Mouse (Mus musculus) heart, embryonic 15.5 days (tissue): ENCODE measurements around the gene Adamts18. TPM values are rescaled to one million over a fixed set of nuclear protein-coding genes. Genes with fewer than 3 reads are reported as not detected.

Experiments used
- ATAC-seq: fragments of 200-750 bp; cut with Nextera tagmentation; replicated peaks from 2 replicates; pipeline ENCODE4 v1.8.0; 2017; ENCODE audit warnings: low read depth, moderate TSS enrichment; ENCODE audit not compliant: insufficient number of reproducible peaks, insufficient read depth, low FRiP score
- H3K27ac ChIP-seq: fragments of 300-500 bp; sonication (generic); 2 replicates; pipeline ENCODE4 v1.5.1; 2015; ENCODE audit warnings: mild to moderate bottlenecking, inconsistent platforms
- H3K27me3 ChIP-seq: fragments of 300-500 bp; sonication (generic); 2 replicates; pipeline ENCODE4 v1.6.1; 2015; ENCODE audit warnings: inconsistent platforms
- H3K36me3 ChIP-seq: fragments of 300-500 bp; sonication (generic); 2 replicates; pipeline ENCODE4 v1.6.1; 2015; ENCODE audit warnings: mild to moderate bottlenecking, inconsistent platforms
- H3K4me1 ChIP-seq: fragments of 300-500 bp; sonication (generic); replicated peaks from 2 replicates; pipeline ENCODE4 v1.6.1; 2015; ENCODE audit warnings: inconsistent platforms
- H3K4me2 ChIP-seq: fragments of 300-500 bp; sonication (generic); 2 replicates; pipeline ENCODE4 v1.6.1; 2015; ENCODE audit warnings: inconsistent platforms, mild to moderate bottlenecking, moderate library complexity
- H3K4me3 ChIP-seq: fragments of 300-500 bp; sonication (generic); 2 replicates; pipeline ENCODE4 v1.5.1; 2015; ENCODE audit warnings: mild to moderate bottlenecking, inconsistent platforms
- H3K9ac ChIP-seq: fragments of 300-500 bp; sonication (generic); 2 replicates; pipeline ENCODE4 v1.6.1; 2015; ENCODE audit warnings: mild to moderate bottlenecking, inconsistent platforms
- H3K9me3 ChIP-seq: fragments of 300-500 bp; sonication (generic); replicated peaks from 2 replicates; pipeline ENCODE4 v1.6.1; 2016; ENCODE audit warnings: inconsistent platforms
- WGBS: fragments of 180-500 bp; shearing (Covaris S2); methylation state at CpG from one replicate; pipeline ENCODE4 v1.1.7; 2015; ENCODE audit warnings: mixed read lengths; 5-methylcytosine and 5-hydroxymethylcytosine counted together
- polyA plus RNA-seq: library from polyadenylated mRNA; unstranded; fragments of >200 nt; fragmentation: Nextera tagmentation; extraction: Ambion mirVana; gene quantifications from 2 replicates; pipeline ENCODE4 v1.2.1, GENCODE M21; 2015

The Adamts18 gene
- polyA plus RNA-seq, 1 experiment from 2014 or later = 0.88 TPM

DNA sequence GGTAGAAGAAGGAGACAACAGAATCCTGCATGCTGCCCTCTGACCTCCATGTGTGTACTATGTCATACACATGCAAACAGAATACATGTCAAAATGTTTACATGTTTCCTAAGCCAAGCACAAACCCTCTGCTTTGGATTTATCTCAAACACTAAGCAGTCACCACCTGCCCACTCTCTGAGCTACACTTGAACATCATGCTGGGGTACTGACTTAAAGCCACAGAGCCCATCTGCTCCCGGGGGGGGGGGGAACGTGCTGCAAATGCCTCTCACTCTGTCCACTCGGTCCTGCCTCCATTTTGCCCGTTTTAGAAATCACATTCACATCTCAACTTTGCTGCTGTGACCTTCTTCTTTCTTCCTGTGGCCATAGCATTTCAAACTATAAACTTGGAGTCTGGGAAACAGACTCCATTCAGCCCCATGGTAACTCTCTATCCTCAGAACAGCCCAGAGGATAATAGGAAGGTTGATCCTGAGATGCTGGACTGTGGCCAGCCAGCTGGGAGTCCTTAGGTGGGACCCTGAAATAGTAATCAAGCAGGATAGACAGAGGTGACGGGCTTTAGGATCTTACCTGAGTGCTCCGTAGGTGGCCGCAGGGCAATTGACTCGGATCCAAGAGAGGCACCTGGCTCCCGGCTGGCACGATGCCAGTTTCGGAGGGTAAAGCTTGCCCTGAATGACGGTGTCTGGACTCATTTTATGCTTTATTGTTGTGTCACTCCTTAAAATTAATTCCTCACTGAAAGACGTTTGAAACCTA lies 17.0 kb upstream of the Adamts18 start:
- Histone ChIP-seq H3K27me3 (no peaks in the 10 kb centered on the region), H3K9ac (no peak overlapping the region), H3K9me3 (no peaks in the 10 kb centered on the region), H3K27ac (no peak overlapping the region), H3K36me3 (no peaks in the 10 kb centered on the region), H3K4me1 (no peaks in the 10 kb centered on the region), H3K4me3 (no peak overlapping the region), H3K4me2 (no peak overlapping the region)
- 74% methylated on average over 13 of the region's 13 CpGs for WGBS
- no peak for ATAC-seq

DNA sequence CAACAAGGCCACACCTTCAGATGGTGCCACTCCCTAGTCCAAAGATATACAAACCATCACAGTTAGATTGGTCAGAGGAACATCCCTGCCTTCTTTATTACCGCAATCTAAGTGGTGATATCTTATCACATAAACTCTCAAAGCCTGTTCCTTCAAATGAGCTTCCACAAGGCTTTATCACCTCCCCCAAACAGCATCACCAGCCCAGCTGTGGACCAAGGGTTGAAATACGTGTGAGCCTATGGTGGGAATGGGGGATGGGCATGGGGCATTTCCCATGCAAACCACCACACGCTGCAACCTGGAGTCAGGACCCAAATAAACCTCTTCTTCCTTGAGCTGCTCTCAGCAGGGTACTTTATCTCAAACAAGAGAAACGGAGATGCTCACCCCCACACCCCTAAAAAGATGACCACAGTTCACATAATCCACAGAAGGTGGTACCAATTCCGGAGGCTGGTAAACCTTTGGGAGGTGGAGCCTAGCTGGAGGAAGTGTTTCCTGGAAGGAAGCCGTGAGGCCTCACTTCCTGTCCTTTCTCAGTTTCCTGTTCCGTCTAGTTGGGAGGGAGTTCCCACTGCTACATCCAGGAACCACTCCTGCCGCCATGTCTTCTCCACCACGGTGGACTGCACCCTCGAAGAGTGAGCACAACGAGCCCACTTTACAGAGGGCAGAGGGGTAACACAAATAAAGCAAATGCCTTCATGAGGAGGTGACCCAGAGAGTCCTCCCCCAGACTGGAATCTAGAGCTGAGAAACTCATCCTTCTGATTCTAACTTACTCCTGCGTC lies 11.5 kb upstream of the Adamts18 start:
- no peak for ATAC-seq
- Histone ChIP-seq H3K9ac (no peak overlapping the region), H3K9me3 (no peaks in the 10 kb centered on the region), H3K4me3 (no peak overlapping the region), H3K4me2 (no peak overlapping the region), H3K27me3 (no peaks in the 10 kb centered on the region), H3K4me1 (no peaks in the 10 kb centered on the region), H3K27ac (no peak overlapping the region), H3K36me3 (no peaks in the 10 kb centered on the region)
- WGBS = 77% methylated on average over 12 of the region's 12 CpGs

DNA sequence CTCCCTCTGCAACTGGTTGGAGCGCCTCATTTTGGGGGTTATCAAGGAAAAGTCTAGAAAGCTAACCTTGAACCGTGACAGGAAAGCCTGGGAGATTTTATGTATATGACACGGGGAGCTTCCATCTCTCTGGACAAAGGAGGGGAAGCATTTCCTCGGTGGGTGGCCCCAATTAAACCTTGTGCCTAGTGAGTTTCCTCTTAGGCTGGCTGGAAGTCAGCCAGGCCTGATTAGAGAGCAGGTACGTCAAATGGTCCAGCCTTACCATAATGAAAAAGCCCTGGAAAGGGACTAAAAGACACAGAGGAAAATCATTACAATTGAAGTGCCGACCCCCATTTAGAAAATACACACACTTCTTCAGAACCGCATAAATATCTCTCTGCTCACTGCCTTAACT lies 10.3 kb upstream of the Adamts18 start:
- WGBS = 56% methylated on average over 7 of the region's 7 CpGs
- Histone ChIP-seq H3K4me2 (no peak overlapping the region), H3K27me3 (no peaks in the 10 kb centered on the region), H3K9ac (no peak overlapping the region), H3K9me3 (no peaks in the 10 kb centered on the region), H3K36me3 (no peaks in the 10 kb centered on the region), H3K4me3 (no peak overlapping the region), H3K4me1 (no peaks in the 10 kb centered on the region), H3K27ac (no peak overlapping the region)
- ATAC-seq = no peak

DNA sequence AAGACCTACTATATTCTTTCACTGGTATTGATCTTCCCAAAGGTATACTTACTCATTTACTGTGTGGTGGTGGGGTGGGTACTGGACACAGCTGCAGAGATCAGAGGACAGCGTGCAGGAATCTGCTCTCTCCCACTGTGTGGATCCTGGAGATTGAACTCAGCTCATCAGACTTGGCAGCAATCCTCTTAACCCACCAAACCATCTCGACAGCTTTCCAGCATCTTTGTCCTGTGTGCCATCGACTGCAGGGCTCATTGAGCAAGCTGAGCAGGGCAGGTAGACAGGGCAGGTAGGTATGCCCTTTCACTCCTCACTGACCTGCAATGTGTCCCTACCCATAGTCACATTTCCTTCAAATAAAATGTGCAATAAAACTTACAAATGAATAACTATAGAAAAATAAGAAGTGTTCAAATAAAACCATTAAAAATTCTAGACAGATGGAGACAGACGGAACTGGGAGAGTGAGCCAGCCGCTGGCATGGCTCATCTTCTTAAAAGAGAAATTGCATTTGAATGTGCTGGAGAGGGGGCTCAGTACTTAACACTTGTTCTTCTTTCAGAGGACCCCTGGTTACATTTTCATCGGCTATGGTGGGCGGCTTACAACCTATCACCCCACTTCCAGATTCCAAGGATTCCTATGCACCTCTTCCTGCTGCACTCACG lies 6.2 kb upstream of the Adamts18 start:
- H3K27ac ChIP-seq = no peak overlapping the region
- no peak overlapping the region for H3K4me3 ChIP-seq
- 76% methylated on average over 8 of the region's 8 CpGs for WGBS
- no peak overlapping the region for H3K4me2 ChIP-seq
- peaks cover 17% of the 10 kb centered on the region for H3K27me3 ChIP-seq
- ATAC-seq = no peak
- no peak overlapping the region for H3K9ac ChIP-seq
- no peaks in the 10 kb centered on the region for H3K9me3 ChIP-seq
- no peaks in the 10 kb centered on the region for H3K36me3 ChIP-seq
- 0 out of 2 replicates have a peak, but pooled peaks cover 2% of the 10 kb centered on the region for H3K4me1 ChIP-seq

DNA sequence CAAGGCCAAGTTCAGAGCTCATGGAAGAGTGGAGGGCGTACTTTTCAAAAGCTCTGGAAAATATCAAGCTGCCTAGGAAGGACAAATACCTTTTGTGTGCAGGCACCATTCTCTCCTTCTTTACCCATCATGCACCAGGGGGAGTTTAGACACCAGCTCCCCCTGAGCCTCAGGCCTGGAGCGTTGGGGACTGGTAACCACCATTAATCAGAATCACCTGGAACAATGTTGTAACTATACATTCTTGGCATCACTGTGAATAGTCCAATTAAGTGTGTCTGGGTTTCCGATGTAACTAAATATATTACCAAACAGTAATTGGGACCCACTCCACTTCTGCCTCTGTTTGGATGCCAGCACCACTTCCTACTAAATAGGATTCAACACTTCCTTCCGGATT lies 5.2 kb upstream of the Adamts18 start:
- Histone ChIP-seq H3K9ac (no peak overlapping the region), H3K27me3 (peaks cover 27% of the 10 kb centered on the region), H3K4me3 (no peak overlapping the region), H3K9me3 (no peaks in the 10 kb centered on the region), H3K27ac (no peak overlapping the region), H3K4me1 (peaks cover 5% of the 10 kb centered on the region), H3K4me2 (no peak overlapping the region), H3K36me3 (no peaks in the 10 kb centered on the region)
- 66% methylated on average over 4 of the region's 4 CpGs for WGBS
- no peak for ATAC-seq

DNA sequence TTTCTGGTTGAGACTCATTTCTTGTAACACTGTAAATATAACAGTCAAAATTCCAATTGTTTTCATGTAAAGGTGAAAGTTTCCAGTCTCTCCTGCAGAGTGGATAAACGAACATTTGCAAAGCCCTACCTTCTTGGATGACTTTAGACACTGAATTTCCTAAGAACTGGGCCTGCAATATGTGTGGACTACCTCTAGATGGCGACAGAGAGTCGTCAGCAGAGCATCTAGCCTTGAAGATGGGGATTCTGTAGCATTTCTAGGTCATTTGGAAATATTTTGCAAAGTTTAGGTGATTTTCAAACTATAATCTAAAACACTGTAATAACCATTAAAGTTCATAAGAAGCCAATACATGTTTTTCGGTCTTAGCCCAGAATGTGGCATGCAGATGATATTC lies 3.1 kb upstream of the Adamts18 start:
- H3K9me3 ChIP-seq = no peaks in the 10 kb centered on the region
- no peak overlapping the region for H3K4me3 ChIP-seq
- no peak overlapping the region for H3K9ac ChIP-seq
- H3K27me3 ChIP-seq = peaks cover 48% of the 10 kb centered on the region
- peaks cover 17% of the 10 kb centered on the region for H3K4me1 ChIP-seq
- 37% methylated on average over 4 of the region's 4 CpGs for WGBS
- H3K36me3 ChIP-seq = no peaks in the 10 kb centered on the region
- no peak overlapping the region for H3K4me2 ChIP-seq
- no peak overlapping the region for H3K27ac ChIP-seq
- no peak for ATAC-seq

DNA sequence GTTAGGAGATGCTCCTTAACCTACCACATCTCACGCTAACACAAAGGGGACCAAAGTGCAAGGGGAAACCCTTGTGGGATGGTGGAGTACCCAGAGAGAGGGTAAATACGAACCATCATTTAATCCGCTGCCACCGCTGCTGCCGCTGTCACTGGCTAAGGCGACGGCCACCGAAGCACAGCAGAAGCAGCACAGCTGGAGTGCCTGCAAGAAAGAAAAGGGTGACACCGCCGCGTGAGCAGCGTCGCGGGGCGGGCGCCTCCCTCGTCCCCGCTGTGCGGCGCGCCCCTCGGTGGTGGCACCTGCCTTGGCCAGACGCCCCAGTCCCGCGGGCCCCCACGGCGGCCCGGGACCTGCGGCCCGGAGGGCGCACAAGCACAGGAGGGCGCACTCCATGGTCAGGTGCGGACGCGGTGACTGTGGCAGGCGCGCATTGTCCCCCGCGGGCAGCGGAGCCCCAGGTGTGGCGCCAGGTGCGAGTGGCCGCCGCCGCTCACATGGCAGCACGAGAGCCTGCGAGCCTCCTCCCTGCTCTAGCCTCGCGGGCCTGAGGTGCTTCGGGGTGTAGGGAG lies 371 bp downstream of the Adamts18 start:
- Histone ChIP-seq H3K4me1 (peaks cover 15% of the 10 kb centered on the region), H3K27ac (no peak overlapping the region), H3K4me2 (peak overlapping the region; percentile 88), H3K36me3 (no peaks in the 10 kb centered on the region), H3K9me3 (no peaks in the 10 kb centered on the region), H3K9ac (peak overlapping the region; percentile 9; the same call in 1 of the 2 replicates), H3K27me3 (peaks cover 62% of the 10 kb centered on the region), H3K4me3 (peak overlapping the region; percentile 52)
- ATAC-seq = peak; percentile 18; the same call in 1 of the 2 replicates
- WGBS = 2% methylated on average over 49 of the region's 50 CpGs

DNA sequence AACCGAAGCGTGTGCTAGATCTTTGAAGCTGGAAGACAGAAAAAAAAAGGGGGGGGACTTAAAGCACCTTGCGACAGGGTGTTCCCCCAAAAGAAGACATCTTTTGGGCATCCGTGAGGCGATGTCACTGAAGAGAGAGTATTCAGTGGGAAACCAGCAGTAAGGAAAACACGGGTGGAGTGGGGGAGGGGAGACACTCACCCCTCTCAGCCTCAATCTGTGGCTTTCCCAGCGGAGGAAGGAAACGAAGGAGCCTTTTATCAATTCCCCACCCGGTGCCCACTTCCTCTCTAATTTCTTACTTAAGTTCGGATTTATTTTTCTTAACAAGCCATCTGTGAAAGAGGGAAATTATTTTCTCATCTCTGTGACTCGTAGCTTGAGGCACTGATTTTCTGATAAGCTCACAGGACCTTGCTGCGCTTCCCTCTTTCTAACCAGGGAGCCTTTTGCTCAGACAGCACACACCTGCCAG lies 895 bp downstream of the Adamts18 start:
- H3K4me3 ChIP-seq = peak overlapping the region; percentile 52; the same call in 1 of the 2 replicates
- H3K27ac ChIP-seq = no peak overlapping the region
- no peak for ATAC-seq
- peaks cover 62% of the 10 kb centered on the region for H3K27me3 ChIP-seq
- peak overlapping the region; percentile 88 for H3K4me2 ChIP-seq
- H3K9me3 ChIP-seq = no peaks in the 10 kb centered on the region
- peaks cover 15% of the 10 kb centered on the region for H3K4me1 ChIP-seq
- H3K9ac ChIP-seq = no peak overlapping the region
- no peaks in the 10 kb centered on the region for H3K36me3 ChIP-seq
- WGBS = 20% methylated on average over 12 of the region's 12 CpGs

DNA sequence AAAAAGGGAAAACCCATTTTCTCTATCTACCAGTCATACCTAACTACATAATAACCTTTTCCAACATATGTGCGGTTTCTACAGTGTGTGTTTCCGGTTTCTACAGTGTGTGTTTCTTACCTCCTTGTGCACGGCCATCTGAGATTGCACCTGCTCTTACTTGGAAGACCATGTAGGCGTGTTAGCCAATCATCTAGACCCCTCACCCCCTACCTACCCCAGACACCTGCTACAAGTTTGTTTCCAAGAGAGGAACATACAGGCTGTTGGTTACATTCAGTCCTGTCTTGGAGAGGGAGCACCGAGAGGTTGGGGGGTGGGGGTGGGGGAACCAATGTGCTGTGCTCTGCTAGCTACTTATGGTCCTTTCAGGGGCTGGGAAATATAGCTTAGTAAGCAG lies 1.9 kb downstream of the Adamts18 start:
- H3K36me3 ChIP-seq = no peaks in the 10 kb centered on the region
- H3K4me2 ChIP-seq = no peak overlapping the region
- H3K4me1 ChIP-seq = peaks cover 15% of the 10 kb centered on the region
- no peaks in the 10 kb centered on the region for H3K9me3 ChIP-seq
- no peak overlapping the region for H3K27ac ChIP-seq
- no peak overlapping the region for H3K9ac ChIP-seq
- no peak for ATAC-seq
- no peak overlapping the region for H3K4me3 ChIP-seq
- WGBS = 73% methylated on average over 5 of the region's 5 CpGs
- peaks cover 62% of the 10 kb centered on the region for H3K27me3 ChIP-seq

DNA sequence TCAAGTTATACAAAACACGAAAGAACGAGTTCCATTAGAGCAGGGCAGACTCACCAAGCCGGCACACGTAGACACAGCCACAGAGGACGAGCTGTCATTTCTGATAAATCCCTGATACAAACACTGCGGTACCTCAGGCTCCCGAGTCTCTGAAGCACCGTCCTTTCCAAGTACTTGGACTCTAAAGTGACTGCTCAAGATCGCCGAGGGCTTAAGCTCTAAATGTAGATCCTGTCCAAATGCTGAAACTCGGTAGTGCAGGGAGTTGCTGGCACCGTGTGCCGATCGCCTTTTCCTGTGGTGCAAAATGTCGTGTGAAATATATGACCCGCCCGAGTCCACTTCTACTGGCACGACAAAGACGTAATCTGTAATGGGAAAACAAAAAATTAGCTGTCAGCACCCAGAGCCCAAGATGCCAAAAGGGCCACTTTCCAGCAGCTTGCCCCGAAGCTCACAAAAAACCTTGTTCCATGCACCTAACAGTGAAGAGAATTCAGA lies 3.7 kb downstream of the Adamts18 start:
- no peak overlapping the region for H3K4me3 ChIP-seq
- ATAC-seq = no peak
- H3K9ac ChIP-seq = no peak overlapping the region
- 0 out of 2 replicates have a peak overlapping the region, but pooled peaks have one; percentile 10 for H3K4me2 ChIP-seq
- no peaks in the 10 kb centered on the region for H3K9me3 ChIP-seq
- H3K27ac ChIP-seq = no peak overlapping the region
- H3K36me3 ChIP-seq = no peaks in the 10 kb centered on the region
- H3K4me1 ChIP-seq = peaks cover 15% of the 10 kb centered on the region
- WGBS = 37% methylated on average over 20 of the region's 20 CpGs
- H3K27me3 ChIP-seq = peaks cover 46% of the 10 kb centered on the region

DNA sequence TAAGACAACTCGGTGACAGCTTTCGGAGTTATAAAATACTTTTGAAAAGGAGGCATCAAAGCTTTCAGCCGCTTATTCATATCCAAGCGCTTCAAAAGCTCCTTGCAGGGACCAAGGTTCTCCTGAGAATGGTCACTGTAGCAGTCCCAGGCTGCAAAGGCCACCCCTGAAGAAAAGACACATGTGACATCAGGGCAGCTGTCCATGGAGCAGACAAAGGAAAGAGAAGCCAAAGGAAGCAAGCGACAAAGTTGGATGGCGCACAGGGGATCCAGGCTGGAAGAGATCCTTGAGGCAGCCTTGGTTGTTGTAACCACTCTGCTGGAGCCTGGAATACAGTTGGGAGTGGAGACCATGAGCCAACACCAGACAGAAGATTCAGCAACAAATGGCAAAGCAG lies 10.3 kb downstream of the Adamts18 start:
- H3K9ac ChIP-seq = no peak overlapping the region
- no peaks in the 10 kb centered on the region for H3K9me3 ChIP-seq
- H3K4me2 ChIP-seq = no peak overlapping the region
- no peak for ATAC-seq
- H3K27me3 ChIP-seq = no peaks in the 10 kb centered on the region; the same call in 1 of the 2 replicates
- no peaks in the 10 kb centered on the region for H3K36me3 ChIP-seq
- WGBS = 72% methylated on average over 6 of the region's 6 CpGs
- H3K27ac ChIP-seq = no peak overlapping the region
- H3K4me1 ChIP-seq = 0 out of 2 replicates have a peak, but pooled peaks cover 6% of the 10 kb centered on the region
- no peak overlapping the region for H3K4me3 ChIP-seq
